Mouse (Mus musculus): ENCODE measurements around the gene Macf1. TPM values are rescaled to one million over a fixed set of nuclear protein-coding genes. Genes with fewer than 3 reads are reported as not detected.

Gene Macf1
- total RNA-seq, 2 experiments from 2014 or later: 271 to 291 TPM

DNA sequence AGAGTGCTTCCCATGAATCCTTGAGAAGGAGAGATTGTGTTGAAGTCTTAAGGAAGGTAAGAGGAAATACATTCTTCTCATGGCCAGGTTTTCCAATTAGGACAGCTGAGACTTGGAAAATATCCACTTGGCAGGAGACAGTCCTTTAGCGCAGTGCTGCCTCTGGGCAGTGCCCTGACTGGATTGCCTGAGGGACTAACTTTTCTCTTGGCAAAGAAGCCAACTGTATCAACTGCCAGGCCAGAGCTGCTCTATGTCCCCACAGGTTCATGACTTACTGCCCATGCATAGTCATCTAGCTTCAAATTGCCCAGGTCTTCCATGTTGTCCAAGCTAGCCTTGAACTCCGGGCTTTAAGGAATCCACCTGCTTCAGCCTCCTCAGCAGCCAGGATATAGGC lies 260.1 kb downstream of the Macf1 start:
- no peak for DNase-seq
- intact Hi-C loops (cut with DNase I): no loop called here

DNA sequence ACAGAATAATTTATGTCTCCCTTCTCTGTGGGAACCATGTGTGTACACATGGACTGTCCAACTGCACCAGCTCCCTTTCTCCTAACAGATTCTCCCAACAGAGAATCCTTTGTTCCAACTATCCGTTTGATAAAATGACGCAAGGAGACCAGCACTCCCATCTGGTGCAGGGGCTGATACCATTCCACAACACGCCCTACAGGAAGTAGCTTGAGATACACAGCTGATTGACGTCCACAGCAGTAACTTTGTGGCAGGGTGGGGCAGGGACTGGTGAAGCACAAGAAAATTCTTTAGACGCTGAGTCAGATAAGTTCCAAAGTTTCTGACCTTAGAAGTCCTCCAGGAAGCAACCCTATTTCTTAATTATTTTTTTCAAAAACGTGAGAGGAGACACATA lies 261.3 kb downstream of the Macf1 start:
- DNase-seq: peak; percentile 31 to 32
- intact Hi-C loops (cut with DNase I): no loop called here

DNA sequence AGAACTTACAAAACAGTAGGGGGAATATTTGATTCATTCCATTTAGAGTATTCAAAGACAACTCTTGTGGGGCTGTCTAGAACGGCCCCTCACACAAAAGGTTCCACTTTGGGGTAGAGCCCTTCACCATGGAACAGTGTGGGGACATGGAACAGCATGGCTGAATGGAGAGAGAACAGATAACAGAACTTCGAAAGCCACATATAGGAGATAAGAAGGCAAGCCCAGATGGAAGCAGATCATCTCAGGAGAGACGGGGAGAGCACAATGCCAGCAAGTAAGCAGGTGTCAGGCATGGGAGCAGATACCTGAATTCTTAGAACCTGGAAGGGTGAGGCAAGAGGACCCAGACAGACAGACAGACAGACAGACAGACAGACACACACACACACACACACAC lies 266.1 kb downstream of the Macf1 start:
- intact Hi-C loops (cut with DNase I): no loop called here
- no peak for DNase-seq

DNA sequence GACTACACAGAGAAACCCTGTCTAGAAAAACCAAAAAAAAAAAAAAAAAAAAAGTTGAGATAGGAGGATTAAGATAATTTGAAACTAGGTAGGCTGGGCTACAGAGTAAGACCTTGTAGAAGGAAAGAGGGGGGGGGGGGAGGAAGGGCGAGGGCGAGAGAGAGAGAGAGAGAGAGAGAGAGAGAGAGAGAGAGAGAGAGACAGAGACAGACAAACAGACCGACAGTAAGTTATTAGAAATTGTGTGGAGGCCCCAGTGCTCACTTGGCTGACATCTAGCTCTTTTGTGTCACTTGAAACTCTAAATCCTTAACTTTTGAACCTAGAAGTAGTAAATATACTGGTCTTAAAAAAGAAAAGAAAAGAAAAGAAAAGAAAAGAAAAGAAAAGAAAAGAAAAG lies 266.7 kb downstream of the Macf1 start:
- DNase-seq: no peak
- intact Hi-C loops (cut with DNase I): no loop called here

DNA sequence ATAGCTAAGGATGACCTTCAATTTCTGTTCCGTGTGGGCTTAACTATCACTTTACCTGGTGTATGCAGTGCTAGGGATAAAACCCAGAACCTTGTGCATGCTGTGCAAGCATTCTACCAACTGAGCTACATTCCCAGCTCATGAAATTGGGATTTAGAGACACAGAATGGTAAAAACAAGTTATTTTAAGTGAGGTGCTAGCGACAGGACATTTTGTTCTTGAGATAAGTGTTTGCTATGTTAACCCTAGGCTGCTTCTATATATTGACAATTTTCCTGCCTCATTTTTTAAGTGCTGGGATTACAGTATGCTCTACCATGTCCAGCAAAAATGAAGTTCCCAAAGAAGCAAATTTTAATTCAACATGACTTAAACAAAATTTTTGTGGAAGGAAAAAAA lies 267.3 kb downstream of the Macf1 start:
- intact Hi-C loops (cut with DNase I): no loop called here
- DNase-seq: no peak

DNA sequence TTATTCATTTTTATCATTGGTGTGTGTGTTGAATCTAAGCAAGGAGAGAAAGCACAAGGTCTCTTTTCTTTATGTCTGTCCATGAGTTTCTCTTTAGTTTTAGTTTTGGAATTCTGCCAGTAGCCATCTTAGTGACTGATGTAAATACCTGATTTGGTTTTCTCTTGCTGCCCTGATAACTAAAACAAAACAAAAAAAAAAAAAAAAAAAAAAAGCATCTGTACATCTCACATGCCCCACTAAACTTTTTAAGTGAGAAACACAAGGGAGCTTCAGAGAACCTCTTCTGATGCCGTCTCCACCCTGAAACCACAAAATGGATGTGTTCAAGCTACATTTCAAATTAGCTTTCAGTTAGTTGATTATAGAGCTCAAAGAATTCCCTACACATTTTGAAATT lies 268.6 kb downstream of the Macf1 start:
- intact Hi-C loops (cut with DNase I): no loop called here
- no peak for DNase-seq

DNA sequence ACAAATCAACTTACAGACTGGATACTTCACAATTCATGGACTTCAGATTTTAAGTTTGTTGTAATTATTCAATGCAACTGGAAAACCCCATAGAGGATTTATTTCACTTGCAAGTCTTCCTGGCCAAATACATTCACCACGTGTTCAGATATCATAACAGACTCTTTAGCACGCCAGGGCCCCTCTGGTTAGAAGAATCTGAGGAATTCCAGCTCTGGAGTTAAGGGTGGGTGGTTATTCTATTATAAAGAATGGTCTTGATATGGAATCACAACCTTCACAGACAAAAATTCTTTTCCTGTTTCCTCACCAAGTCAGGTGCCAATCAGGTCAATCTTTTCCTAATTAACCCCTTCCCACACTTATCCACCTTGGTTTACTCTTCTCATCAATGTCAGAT lies 270.3 kb downstream of the Macf1 start:
- intact Hi-C loops (cut with DNase I): loop anchor here (2.0 kb wide), 1 partner anchor 13 kb away; no protein-coding TSS in a partner anchor
- DNase-seq: no peak

DNA sequence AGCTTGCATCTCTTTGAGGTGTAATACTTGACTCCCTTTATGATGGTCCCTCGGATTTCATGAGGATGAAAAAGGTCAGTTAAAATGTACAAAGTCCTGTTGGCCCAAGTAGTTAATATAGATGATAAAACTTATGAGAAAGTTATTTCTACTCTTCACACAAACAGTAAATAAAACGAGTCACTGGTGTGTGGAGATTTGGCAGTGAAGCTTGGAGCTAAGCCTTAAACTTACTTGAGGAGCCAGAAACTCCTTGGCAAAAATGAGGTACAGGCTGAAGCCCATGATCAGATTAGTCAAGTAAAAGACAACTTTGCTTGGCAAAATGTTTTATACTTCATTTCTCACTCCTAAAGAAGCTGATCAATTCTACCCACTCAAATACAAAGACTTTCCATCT lies 271.2 kb downstream of the Macf1 start:
- intact Hi-C loops (cut with DNase I): loop anchor here (2.0 kb wide), 1 partner anchor 14 kb away; no protein-coding TSS in a partner anchor
- no peak for DNase-seq

DNA sequence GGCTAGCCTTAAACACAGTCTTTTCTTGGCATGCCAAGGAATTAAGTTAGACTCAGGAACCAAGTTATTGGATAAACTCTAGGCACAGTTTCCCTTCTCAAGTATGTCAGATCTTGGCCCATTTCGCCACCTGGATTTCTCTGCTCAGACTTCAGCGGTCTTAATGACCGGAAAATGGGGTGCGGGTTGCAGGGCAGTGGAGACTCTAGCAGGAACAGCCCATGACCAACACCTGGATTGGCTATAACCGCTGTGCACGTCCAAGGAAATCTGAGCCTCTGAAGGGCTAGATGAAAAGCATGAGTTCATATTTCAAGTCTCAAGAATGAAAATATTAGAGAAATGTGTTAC lies 271.7 kb downstream of the Macf1 start:
- DNase-seq: peak in 1 of 2 experiments; percentile 30
- intact Hi-C loops (cut with DNase I): loop anchor here (2.0 kb wide), 1 partner anchor 14 kb away; no protein-coding TSS in a partner anchor

DNA sequence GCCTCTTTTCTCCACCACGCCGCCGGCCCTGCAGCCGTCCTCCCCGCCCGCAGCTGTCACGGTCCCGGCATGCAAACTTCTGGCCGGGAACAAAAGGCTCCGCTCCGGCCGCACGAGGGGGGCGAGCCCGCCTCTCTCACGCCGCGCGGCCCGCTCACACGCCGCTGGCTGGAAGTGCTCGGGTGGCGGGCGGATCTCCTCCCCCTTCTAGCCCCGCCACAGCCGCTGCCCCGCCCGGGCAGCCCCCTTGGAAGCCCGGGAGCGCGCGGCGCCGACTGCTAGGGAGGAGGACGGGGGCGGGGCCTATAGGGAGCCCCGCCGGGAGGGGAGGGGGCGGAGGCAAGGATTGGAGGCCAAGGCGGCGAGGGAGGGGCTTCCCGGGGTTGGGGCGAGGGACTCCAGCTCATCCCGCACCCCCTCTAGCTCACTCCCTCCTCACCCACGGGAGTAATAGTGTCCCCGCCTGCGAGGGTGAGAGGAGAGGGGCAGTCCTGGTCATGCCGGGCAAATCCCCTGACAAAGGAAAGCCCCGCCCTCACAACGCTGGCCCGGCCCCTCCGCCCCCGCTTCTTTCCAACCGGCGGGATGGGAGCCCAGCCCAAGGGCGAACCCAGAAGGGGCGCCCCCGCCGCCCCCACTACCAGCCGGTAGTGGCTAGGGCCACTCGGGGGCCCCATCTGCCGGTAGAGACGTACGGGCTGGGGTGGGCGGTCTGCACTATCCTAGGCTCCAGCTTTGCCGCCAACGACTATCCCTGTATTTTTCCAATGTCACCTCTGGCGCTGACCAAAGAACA lies 272.2 kb downstream of the Macf1 start:
- DNase-seq: peak; percentile 93 to 95
- intact Hi-C loops (cut with DNase I): loop anchor here (2.0 kb wide), 1 partner anchor 15 kb away; no protein-coding TSS in a partner anchor

DNA sequence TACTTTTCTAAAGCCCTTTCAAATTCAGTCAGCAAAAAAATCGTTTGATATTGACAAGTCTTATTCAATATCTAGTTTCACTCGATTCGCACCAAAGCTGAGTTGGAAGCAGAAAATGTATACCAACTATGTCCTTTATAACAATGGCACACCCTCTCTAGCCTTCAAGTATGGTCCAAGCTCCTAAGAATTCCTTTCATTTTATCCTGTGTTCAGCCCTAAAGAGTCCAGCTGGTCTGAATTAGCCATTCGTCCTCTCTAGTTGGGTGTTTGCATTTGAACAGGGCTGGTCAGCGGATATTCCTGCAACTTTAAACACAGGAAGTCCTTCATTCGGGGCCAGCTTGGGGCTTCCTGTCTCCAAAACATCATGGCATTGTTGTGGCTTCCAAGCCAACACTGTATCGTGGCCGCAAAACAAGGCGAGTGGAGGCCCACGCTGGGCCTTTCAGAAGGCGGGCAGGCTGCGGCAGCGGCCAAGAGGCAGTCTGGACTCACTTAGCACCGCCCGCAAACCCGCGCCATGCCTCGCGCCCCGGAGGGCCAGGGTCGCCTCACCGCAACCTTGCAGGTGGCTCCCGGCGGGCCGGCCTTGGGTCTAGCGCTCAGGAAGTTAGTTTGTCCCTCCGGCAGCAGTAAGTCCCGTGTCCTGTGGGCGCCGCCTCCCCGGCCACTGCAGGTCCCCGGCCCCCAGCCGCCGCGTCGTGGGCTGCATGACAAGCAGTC lies 273.0 kb downstream of the Macf1 start:
- intact Hi-C loops (cut with DNase I): no loop called here
- DNase-seq: peak in 1 of 2 experiments; percentile 62

DNA sequence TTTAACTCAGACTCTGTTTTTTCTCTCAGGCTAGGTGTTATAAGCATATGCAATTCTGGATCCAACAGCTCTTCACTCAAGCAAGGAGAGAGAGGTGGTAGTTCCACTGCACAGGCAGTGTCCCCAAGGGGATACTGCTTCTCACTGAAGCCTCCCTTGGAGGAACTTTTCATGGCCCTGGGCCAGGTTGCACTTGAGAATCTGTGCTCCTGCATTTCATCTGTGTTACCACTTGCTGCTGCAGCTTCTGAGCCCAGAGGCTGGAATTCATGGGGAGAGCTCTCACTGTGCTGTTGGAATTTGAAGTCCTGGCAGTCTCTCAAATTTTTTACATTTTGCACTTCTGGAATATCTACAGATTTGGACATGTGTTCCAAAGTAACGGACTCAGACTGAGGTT lies 274.4 kb downstream of the Macf1 start:
- peak; percentile 65 to 78 for DNase-seq
- intact Hi-C loops (cut with DNase I): loop anchor here (2.0 kb wide), 1 partner anchor 37 kb away; no protein-coding TSS in a partner anchor

DNA sequence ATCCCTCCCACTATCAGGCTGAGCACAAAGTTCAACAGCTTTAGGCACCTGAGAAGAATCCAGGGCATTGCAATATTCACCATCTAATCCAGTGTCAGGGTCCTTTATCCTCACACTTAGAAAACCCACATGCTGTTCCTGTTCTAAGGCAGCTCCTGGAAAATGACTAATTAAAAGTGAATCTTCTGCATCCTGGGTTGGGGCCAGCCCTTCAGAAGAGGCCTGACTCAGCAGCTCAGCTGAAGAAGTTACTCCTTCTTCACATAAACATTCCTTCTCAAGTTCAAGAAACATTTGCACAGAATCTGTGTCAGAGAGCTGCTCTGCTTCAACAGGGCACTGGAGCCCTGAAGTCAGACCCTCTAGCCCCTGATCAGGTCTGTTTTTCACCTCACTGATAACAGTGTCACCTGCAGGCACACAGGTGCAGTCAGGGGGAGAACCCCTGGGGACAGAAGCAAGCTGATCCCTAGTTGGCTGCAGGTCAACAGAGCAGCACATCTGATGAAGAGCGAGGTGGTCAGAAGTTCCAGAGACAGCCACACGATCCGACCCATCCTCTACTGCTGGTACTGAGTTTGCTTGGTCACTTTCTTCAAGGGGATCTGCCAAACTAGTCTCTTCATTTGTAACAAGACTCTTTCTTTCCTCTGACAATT lies 275.0 kb downstream of the Macf1 start:
- DNase-seq: no peak
- intact Hi-C loops (cut with DNase I): loop anchor here (2.0 kb wide), 1 partner anchor 38 kb away; no protein-coding TSS in a partner anchor

DNA sequence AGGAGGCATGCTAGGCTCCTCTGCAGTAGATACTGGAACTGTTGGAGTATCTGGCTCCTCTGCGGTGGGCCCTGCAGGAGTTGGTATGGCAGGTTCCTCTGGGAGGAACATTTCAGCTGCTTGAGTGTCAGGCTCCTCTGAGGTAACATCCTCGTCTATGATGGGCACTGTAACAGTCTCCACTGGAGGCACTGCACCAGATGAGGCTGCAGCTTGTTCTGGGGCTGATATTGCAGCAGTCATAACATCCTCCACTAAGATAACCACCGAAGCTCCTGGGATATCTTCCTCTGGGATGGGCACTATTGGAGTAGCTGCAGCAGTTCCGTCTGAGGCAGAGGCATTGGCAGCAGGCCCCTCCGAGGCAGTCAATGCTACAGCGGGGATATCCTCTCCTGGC lies 276.4 kb downstream of the Macf1 start:
- intact Hi-C loops (cut with DNase I): loop anchor here (2.0 kb wide), 1 partner anchor 39 kb away; no protein-coding TSS in a partner anchor
- no peak for DNase-seq

DNA sequence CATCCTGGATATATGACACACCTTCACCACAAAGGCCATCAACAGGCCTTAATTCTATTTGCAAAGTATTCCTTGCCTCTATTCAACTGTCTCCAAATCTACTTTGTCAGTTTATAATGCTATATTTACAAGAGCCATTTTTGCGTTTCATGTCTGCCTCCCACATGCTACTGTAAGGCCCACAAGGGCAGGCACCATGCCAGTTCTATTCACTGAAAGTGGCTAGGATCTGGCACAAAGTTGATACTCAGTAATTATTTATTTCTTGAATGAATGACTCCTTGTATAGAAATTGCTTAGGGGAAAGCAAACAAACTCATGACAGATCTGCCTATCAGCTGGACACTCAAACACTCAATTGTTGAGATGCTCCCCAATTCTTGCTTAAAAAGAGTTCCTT lies 280.1 kb downstream of the Macf1 start:
- peak in 1 of 2 experiments; percentile 61 for DNase-seq
- intact Hi-C loops (cut with DNase I): no loop called here

DNA sequence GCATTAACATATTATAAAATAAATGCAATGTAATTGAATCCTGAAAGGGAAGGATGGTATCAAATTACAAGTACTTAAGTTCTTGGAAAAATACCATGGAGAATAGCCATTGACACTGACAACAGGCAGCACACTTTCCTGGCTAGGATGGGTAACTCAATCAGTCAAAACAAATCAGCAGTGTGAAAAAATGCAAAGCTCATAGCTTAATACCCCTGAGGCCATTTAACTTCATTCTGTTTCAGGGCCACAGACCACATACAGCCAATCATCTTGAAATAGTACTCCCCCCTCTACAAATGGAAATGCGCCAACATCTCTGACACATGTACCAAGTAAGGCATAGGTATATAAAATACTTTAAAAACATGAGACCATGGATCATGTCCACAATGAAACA lies 281.9 kb downstream of the Macf1 start:
- intact Hi-C loops (cut with DNase I): no loop called here
- no peak for DNase-seq

DNA sequence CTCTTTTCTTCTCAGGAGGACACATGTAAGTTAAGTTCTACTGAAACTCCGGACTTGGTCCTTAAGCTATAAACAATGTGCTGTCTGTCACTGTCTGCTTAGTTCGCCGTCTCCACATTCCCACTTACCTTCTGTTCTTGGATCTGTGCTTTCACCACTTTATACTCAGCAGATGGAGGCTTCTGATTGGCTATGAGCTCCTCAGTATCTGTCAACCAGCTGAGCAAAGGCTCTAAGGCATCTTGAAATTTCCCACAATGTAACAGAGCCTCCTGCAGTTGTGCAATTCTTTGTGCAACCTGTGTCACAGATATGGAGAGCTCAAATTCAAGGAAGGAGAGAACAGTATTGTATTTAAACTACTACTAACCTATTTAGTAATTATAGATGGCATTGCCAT lies 282.9 kb downstream of the Macf1 start:
- DNase-seq: no peak
- intact Hi-C loops (cut with DNase I): no loop called here

DNA sequence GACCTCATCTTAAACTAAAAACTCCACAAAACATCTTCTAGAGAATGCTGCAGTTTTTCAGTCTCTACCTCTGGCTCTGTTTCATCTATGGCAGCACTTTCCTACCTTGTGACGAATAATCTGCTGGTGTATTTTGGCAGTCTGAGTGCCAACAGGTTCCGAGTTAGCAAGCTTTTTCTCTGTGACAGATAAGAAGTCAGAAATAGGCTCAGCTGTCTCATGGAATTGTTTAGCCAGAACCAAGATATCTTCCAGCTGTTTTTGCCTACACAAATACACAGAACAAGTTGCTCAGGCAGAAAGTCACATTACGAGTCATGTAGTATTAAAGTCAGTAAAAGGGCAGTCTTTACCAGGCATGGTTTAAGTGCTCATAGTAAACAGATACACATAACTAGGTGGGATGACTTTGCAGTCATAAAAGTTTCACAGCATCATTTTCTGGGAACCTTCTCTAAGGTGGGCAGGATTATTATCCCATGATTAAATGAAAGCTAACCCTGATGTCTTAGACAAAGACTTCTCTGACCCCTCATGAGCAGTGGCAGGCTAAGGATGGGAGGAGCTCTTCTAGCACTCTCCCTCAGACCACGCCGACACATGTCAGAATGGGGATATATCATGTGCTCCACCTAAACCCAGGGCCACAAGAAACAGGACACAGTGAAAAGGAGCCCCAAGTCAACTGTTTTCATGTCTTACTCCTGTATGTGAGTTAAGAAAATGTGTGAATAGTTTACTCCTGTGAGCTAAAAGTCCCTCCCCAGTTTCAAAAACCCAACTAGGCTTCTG lies 286.3 kb downstream of the Macf1 start:
- intact Hi-C loops (cut with DNase I): no loop called here
- DNase-seq: no peak

DNA sequence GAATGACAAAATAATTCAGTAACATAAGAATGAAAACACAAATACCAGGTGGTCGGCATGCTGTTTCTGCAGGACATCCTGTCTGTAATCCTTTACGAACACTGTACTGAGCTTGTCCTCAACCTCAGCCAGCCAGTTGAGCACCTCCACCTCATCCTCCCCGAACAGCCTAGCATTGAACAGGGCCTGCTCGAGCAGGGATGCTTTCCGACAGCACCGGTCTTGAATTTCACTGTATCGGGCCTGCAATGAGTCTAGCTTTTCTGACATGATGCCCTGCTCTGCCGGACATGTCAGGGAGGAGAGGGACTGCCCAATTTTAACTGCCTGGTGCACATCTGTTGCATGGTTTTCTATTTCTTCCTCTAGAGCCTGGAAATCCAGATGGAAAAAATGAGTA lies 287.1 kb downstream of the Macf1 start:
- no peak for DNase-seq
- intact Hi-C loops (cut with DNase I): no loop called here

DNA sequence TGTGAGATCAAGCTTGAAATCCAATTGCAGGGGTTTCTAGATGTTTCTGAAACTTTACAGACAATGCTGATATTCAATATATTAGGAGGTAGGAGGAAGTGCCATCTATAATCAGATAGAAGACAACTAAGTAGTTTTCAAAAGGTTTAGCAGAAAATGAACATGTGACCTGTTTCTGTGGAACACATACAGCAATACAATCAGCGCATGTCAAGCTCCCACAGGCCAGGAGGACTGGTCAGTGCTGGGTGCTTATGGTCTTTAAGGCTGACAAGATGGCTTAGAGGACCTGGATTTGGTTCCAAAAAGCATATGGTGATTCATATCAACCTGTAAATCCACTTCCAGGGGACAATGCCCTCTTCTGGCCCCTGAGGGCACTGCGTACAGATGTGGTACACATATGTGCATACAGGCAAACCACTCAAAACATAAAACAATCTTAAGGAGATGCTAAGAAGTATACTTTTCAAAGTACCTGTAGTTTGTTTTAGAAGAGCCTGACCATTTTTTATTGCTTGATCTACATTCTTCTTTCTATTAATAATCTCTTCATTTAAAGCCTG lies 288.6 kb downstream of the Macf1 start:
- DNase-seq: no peak
- intact Hi-C loops (cut with DNase I): no loop called here

All from heart, postnatal 14 days (tissue).